Mouse (Mus musculus) frontal cortex, adult (tissue): ENCODE data around the gene Lrrc3.
A peak's percentile ranks its signal among the peaks of the same experiment; 100 is the strongest.
"Not testable (repeated sequence)": the region's sequence is repeated elsewhere in the genome, so short reads cannot be mapped to it uniquely, and the experiment has no call there.

ENCODE experiments used
- ATAC-seq: cut with Nextera tagmentation; 2 replicates; pipeline ENCODE4 v1.9.2; 2017; ENCODE audit warnings: mild to moderate bottlenecking, moderate library complexity, mixed read lengths; ENCODE audit not compliant: low TSS enrichment

Gene Lrrc3

DNA sequence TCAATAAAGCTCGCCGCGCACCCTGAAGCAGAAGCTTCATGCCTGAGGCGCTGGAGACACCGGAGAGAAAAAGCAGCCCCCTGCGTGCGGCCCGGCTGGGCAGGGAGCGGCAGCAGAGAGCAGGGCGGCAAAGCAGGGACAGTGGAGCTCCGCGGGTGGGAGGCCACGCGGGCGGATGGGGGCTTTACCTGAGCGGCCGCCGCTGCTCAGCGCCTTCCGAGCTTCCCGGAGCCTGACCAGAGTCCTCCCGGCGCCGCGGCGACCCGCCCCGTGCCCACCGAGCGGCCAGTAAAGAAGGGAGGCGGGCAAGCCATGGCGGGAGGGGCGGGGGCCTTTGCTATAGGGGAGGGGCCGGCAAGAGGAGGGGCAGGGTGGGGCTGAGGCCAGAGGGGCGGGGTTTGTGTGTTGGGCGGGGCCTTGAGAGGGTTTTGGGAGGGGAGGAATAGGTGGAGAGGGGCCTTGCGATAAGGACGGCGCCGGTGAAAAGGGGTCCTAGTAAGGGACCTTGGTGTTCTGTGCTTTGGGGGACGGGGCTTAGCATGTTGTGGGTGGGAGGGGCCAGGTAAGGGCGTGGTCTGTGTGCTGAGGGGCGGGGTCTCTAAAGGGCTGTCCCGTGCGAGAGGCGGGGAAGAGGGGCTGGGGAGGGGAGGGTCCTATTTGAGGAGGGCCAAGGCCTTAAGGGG is at the start of gene Lrrc3:
TSS of gene Lrrc3 (minus strand) at position 326 of the 683 bp plus-strand sequence.
- ATAC-seq: peak; percentile 58

- not testable (repeated sequence) for ATAC-seq
Measured at GRCm38 (mm10) chr10:77950468-77950867, 48.1 kb upstream of the Lrrc3 start.

DNA sequence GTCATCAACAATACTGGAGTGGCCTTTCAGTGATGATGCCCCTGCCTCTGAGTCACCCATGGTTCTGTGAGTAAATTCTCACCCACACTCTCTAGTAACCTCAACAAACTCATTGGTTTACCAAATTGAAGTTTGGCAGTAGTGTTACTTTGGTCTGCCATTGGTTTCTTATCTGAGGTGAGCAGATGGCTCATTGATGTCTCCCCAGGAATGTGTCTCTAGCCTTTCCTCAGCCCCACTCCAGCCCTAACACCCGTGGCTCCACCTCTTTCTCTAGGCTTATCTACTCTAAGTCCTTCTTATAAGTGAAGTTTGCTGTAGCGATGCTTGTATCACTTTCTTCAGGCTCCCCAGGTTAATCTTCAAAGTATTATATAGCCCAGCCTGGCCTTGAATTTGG is 37.3 kb upstream of the Lrrc3 start:
- ATAC-seq: no peak

- peak; percentile 53; the same call in 1 of the 2 replicates for ATAC-seq
Measured at GRCm38 (mm10) chr10:77927375-77927774, 25.0 kb upstream of the Lrrc3 start.

DNA sequence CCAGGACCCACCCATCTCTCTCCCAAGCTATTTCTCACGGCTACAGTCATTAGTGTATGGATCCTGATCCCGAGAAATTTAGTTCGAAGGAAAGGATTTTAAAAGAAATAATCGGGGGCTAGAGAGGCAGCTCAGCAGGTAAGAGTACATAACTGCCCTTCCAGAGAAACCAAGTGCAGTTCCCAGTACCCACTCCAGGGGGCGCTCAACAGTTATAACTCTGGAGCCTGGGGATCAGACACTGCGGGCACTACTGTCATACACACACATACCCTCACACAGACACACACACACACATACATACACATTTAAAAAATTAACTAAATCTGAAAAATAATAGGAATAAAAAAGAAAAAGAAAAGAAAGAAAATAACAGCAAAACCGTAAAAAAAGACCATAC is 23.8 kb upstream of the Lrrc3 start:
- ATAC-seq: no peak

GRCm38 (mm10) chr10:77922681-77923080 is 20.3 kb upstream of the Lrrc3 start:
- no peak for ATAC-seq

- peak; percentile 79 for ATAC-seq
Measured at GRCm38 (mm10) chr10:77921009-77921408, 18.7 kb upstream of the Lrrc3 start.

DNA sequence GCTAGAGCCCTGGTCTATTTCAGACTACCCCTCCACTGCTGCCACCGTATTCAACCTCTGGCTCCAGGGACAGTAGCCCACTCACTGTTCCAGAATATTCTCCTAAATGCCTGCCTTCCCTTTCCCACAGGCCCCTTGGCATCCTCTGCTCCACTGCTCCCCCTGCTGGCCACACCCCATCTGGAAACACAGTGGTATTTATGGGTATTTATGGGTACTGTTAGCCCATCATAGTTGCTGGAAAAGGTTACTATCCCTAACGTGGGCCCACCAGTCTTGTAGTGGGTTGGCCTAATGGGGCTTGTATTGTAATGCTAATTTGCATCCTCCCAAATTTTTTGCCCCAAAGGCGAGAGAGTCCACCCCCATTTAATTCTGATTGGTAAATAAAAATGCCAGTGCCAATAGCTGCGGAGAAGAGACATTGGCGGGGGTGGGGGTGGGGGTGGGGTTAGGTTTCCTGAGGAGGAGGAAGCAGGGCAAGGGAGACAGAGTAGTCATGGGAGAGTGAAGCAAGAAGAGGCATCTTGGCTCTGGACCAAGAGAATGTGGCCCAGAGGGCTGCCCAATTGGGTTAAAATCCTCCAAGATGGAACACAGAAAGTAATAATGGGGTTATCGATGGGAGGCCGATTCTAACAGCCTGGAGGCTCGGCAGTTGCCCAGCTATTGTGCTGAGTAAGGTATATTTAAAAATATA is 14.4 kb upstream of the Lrrc3 start:
- 0 out of 2 replicates have a peak, but pooled peaks have one; percentile 24 for ATAC-seq

GRCm38 (mm10) chr10:77913292-77913691 is 11.0 kb upstream of the Lrrc3 start:
- no peak for ATAC-seq

- ATAC-seq: peak; percentile 67
Measured at GRCm38 (mm10) chr10:77912605-77913004, 10.3 kb upstream of the Lrrc3 start.

DNA sequence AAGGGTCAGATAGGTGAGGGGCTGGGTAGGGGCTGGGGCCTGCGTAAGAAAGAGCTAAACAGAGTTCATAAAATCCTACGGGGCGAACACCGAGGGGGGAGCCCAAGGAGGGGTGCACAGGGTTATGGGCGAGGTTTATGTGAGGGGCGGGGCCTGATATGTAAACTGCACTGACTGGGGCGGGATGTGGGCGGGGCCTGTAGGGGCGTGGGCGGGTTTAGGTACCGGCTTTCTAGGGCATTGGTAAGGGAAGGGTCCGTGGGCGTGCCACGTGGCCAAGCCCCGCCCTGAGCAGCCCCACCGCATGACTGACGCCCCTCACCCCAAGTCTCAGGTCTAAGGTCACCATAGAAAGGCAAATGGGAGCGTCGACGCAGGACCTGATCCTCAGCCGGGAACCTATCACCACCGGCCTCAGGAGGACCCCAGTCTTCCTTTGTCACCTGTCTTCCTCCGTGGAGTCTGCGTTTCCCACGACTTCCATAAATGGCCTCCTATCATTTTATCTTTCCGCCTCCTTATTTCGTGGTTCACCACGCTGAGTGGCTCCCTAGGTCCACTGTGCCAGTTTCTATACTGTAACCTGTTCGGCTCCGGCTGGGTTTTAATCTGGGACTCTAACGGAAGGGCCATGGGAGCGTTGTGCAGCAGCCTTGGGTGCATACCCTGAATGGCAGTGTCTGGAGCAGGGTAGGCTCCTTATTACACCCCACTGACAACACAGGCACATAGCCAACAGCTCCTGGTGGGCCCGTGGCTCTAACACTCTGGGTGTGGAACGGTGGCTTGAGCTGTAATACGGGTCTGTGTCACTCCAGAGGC is 769 bp upstream of the Lrrc3 start:
- ATAC-seq: peak; percentile 69

- peak; percentile 11 for ATAC-seq
Measured at GRCm38 (mm10) chr10:77901871-77902210, 495 bp downstream of the Lrrc3 start.

- ATAC-seq: no peak
Measured at GRCm38 (mm10) chr10:77900903-77901818, 1.2 kb downstream of the Lrrc3 start.

DNA sequence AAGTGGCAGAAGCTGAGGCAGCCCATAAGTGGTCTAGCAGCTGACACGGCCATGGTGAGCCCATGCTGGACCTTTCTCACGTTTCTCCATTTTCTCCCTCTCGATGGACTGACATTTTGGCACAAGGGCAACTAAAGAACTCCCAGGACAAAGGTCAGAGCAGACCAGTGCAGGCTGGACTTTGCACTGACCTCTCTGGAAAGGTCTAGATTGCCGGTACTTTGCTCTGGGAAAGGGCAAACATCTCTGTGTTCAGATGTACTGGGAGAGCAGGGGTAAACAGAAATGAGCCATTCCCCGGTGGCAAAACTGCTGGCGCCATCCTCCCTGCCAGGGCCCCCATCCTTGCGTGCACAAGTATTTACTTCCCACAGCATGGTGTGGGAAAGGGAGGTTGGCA is 2.2 kb downstream of the Lrrc3 start:
- no peak for ATAC-seq

DNA sequence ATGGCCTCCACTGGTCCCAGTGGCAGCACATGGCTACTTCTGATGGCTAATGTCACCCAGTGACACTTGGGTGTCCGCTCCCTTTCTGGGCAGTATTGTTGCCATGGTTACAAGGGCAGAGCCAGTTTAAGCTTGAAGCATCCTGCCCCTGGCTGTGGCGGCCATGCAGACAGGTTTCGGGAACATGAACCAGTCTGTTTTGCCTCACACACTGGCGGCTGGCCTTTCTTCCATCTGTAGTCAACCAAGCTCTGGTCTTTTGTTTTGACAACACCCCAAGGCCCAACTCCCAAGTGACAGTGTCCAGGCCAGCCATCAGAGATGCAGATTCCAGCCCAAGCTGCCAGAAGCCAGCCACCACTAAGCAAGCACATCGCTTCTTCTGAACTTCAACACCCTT is 6.8 kb downstream of the Lrrc3 start:
- ATAC-seq: no peak

- no peak for ATAC-seq
Measured at GRCm38 (mm10) chr10:77890987-77891565, 11.3 kb downstream of the Lrrc3 start.

GRCm38 (mm10) chr10:77886007-77886747 is 16.2 kb downstream of the Lrrc3 start:
- ATAC-seq: no peak

DNA sequence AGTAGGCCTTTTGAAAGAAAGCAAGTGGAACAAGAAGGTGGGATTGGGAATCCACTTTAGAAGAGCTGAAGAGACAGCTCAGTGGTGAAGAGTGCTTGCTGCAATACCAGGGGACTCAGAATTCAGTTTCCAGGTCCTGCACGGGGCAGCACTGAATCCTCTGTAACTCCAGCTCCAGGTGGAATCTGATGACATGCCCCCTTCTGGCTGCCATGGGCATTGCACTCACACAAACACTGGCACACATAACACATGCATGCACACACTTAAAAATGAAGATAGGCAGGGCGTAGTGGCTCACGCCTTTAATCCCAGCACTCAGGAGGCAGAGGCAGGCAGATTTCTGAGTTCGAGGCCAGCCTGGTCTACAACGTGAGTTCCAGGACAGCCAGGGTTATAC is 19.8 kb downstream of the Lrrc3 start:
- ATAC-seq: no peak

DNA sequence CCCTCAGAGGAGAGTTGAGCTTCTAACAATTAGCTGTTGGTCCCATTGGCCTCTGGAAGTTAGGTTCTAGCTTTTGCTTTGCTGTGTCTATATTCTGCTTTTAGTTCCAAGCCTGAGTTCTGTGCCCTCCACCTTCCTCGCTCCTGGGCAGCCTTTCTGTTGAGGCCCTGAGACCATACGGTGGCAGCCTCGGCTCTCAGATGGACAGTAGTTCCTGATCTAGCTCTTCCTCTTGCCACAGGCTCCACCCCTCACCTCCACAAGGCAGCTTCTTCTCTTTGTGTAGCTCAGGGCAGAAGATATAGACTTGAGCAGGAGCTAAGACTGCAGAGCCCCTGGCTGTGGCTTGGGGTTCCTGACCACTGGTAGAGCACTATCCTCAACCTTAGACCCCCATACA is 22.0 kb downstream of the Lrrc3 start:
- ATAC-seq: no peak

- ATAC-seq: peak; percentile 70; the same call in 1 of the 2 replicates
Measured at GRCm38 (mm10) chr10:77878985-77879384, 23.4 kb downstream of the Lrrc3 start.
